Mouse (Mus musculus) heart, postnatal 25 days (tissue): ENCODE measurements around the gene Chrnb2. TPM values are rescaled to one million over a fixed set of nuclear protein-coding genes. Genes with fewer than 3 reads are reported as not detected.

Source experiments
- DNase-seq: peaks from one replicate; pipeline ENCODE4 v3.0.0; 2022; ENCODE audit warnings: low spot score
- intact Hi-C: fragments of 180-260 bp; cut with DNase I; formaldehyde crosslinking; loops from one replicate; pipeline ENCODE4 v1.15.1; 2025
- total RNA-seq, 2 experiments: library from RNA; stranded (reverse); gene quantifications; 2 replicates each; pipeline ENCODE4 v1.2.3; 2021

Gene Chrnb2
- total RNA-seq, 2 experiments from 2014 or later: 0.08 to 0.13 TPM

- DNase-seq: peak; percentile 71
- intact Hi-C loops: loop anchor here (10.0 kb wide), 2 partner anchors 170 to 290 kb away; partner anchors contain the start of gene Tpm3
Observed at GRCm38 (mm10) chr3:89784991-89785753, 20.7 kb upstream of the Chrnb2 start.

- intact Hi-C loops: loop anchor here (10.0 kb wide), 2 partner anchors 173 to 293 kb away; partner anchors contain the start of gene Tpm3
- no peak for DNase-seq
Observed at GRCm38 (mm10) chr3:89781640-89782039, 17.2 kb upstream of the Chrnb2 start.

GRCm38 (mm10) chr3:89780102-89780501 is 15.7 kb upstream of the Chrnb2 start:
- no peak for DNase-seq
- intact Hi-C loops: loop anchor here (10.0 kb wide), 2 partner anchors 175 to 295 kb away; partner anchors contain the start of gene Tpm3

- intact Hi-C loops: no loop called here
- DNase-seq: no peak
Observed at GRCm38 (mm10) chr3:89776001-89776400, 11.6 kb upstream of the Chrnb2 start.

GRCm38 (mm10) chr3:89774236-89774960 is 10.0 kb upstream of the Chrnb2 start:
- intact Hi-C loops: loop anchor here (5.0 kb wide), 3 partner anchors 57 to 317 kb away; partner anchors contain the start of gene Adar
- no peak for DNase-seq

GRCm38 (mm10) chr3:89773740-89774211 is 9.3 kb upstream of the Chrnb2 start:
- peak; percentile 23 for DNase-seq
- intact Hi-C loops: loop anchor here (5.0 kb wide), 3 partner anchors 56 to 316 kb away; partner anchors contain the start of gene Adar

GRCm38 (mm10) chr3:89772968-89773709 is 8.7 kb upstream of the Chrnb2 start, which contains the start of gene Ube2q1:
TSS of gene Ube2q1 (plus strand) at chr3:89773616.
- peak; percentile 95 for DNase-seq
- intact Hi-C loops: loop anchor here (1.0 to 5.0 kb wide), 4 partner anchors 43 to 316 kb away; partner anchors contain the start of gene Adar

- peak; percentile 59 for DNase-seq
- intact Hi-C loops: loop anchor here (1.0 to 5.0 kb wide), 4 partner anchors 42 to 315 kb away; partner anchors contain the start of gene Adar
Observed at GRCm38 (mm10) chr3:89772588-89772967, 8.1 kb upstream of the Chrnb2 start.

- intact Hi-C loops: loop anchor here (5.0 kb wide), 3 partner anchors 53 to 313 kb away; partner anchors contain the start of gene Adar
- no peak for DNase-seq
Observed at GRCm38 (mm10) chr3:89770425-89771002, 6.1 kb upstream of the Chrnb2 start.

GRCm38 (mm10) chr3:89769584-89769983 is 5.2 kb upstream of the Chrnb2 start:
- intact Hi-C loops: no loop called here
- no peak for DNase-seq

GRCm38 (mm10) chr3:89759786-89760185 is 4.6 kb downstream of the Chrnb2 start:
- DNase-seq: no peak
- intact Hi-C loops: no loop called here

- no peak for DNase-seq
- intact Hi-C loops: no loop called here
Observed at GRCm38 (mm10) chr3:89757851-89758250, 6.6 kb downstream of the Chrnb2 start.

- no peak for DNase-seq
- intact Hi-C loops: no loop called here
Observed at GRCm38 (mm10) chr3:89755283-89755682, 9.1 kb downstream of the Chrnb2 start.

GRCm38 (mm10) chr3:89752307-89752706 is 12.1 kb downstream of the Chrnb2 start:
- intact Hi-C loops: no loop called here
- no peak for DNase-seq

- intact Hi-C loops: no loop called here
- no peak for DNase-seq
Observed at GRCm38 (mm10) chr3:89738509-89738908, 25.9 kb downstream of the Chrnb2 start.

- DNase-seq: no peak
- intact Hi-C loops: loop anchor here (5.0 kb wide), 1 partner anchor 125 kb away; no protein-coding TSS in a partner anchor
Observed at GRCm38 (mm10) chr3:89732091-89732490, 32.3 kb downstream of the Chrnb2 start.

GRCm38 (mm10) chr3:89730350-89731331 is 33.8 kb downstream of the Chrnb2 start:
- DNase-seq: peak; percentile 85
- intact Hi-C loops: loop anchor here (1.0 to 5.0 kb wide), 2 partner anchors 42 to 127 kb away; no protein-coding TSS in a partner anchor

- DNase-seq: no peak
- intact Hi-C loops: no loop called here
Observed at GRCm38 (mm10) chr3:89728848-89729247, 35.6 kb downstream of the Chrnb2 start.
